Mouse (Mus musculus) erythroblast, embryonic 14.5 days (primary cell): ENCODE results near the gene Cpsf4.

Experiments
- GATA1 ChIP-seq: IDR thresholded peaks from 2 replicates; pipeline ENCODE4 v1.6.1; 2012; ENCODE audit warnings: low read length, inconsistent platforms, mixed read lengths
- TAL1 ChIP-seq: IDR thresholded peaks from 3 replicates; pipeline ENCODE4 v1.6.1; 2012; ENCODE audit warnings: low read length, inconsistent platforms, mixed read lengths

GRCm38 (mm10) chr5:145230641-145231040 is 63.6 kb downstream of the Cpsf4 start:
- no peak for TF ChIP-seq GATA1
- no peak for TF ChIP-seq TAL1
